Mouse (Mus musculus): Measurements from ENCODE around the gene Capn11. TPM values are rescaled to one million over a fixed set of nuclear protein-coding genes. Genes with fewer than 3 reads are reported as not detected.

The Capn11 gene
- polyA plus RNA-seq, 1 experiment from 2014 or later, result 0.91 TPM

DNA sequence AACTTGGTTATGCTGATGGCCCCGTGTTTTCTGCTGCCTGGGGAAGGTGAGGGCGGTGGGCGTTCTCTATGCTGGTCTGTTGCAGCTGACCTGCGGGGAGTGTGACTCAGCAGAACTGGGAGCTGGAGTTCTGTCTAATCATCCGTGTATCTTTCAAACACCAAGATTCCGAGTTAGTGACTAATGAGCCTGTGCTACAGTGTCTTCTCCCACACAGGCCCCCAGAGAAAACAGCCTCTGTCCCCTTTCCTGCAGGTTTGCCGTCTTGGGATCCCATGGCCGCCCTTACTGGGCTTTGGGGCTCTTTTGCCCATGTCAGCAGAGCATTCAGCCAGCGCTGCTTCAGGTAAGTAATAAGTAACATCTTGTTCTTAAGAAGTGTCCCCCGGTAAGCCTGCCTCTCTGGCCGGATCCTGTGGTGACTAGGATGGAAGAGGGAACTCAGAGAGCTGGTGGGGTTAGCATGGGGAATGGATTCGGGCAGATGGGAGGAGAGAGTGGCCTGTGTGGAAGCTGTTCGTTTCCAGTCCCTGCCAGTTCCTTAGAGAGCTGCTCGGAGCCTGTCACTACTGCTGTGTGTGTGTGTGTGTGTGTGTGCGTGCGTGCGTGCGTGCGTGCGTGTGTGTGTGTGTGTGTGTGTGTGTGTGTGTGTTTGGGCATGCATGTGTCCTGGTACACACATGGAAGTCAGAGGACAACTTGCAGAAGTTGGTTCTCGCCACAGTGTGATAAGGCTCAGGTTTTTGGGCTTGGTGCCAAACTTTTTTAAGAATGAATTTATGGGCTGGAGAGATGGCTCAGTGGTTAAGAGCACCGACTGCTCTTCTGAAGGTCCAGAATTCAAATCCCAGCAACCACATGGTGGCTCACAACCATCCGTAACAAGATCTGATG is 36.3 kb upstream of the Capn11 start:
- H3K4me3 ChIP-seq, result no peak overlapping the region
- peaks cover 18% of the 10 kb centered on the region for H3K36me3 ChIP-seq
- 79% methylated on average over 23 of the region's 23 CpGs for WGBS
- no peak for ATAC-seq (ENCODE audit: insufficient number of reproducible peaks, insufficient read depth, low FRiP score, low TSS enrichment)
- no peak overlapping the region for H3K9ac ChIP-seq
- H3K9me3 ChIP-seq, result no peaks in the 10 kb centered on the region
- H3K27ac ChIP-seq, result no peak overlapping the region
- no peak overlapping the region for H3K4me2 ChIP-seq (replicated peaks)
- H3K4me1 ChIP-seq, result peaks cover 11% of the 10 kb centered on the region; the same call in 1 of the 2 replicates
- no peaks in the 10 kb centered on the region for H3K27me3 ChIP-seq

- no peak overlapping the region for H3K4me2 ChIP-seq (replicated peaks)
- no peaks in the 10 kb centered on the region for H3K9me3 ChIP-seq
- no peak overlapping the region for H3K4me3 ChIP-seq
- no peak overlapping the region for H3K27ac ChIP-seq
- H3K4me1 ChIP-seq, result peaks cover 8% of the 10 kb centered on the region; the same call in 1 of the 2 replicates
- no peak for ATAC-seq (ENCODE audit: insufficient number of reproducible peaks, insufficient read depth, low FRiP score, low TSS enrichment)
- H3K9ac ChIP-seq, result no peak overlapping the region
- H3K36me3 ChIP-seq, result peaks cover 15% of the 10 kb centered on the region
- H3K27me3 ChIP-seq, result no peaks in the 10 kb centered on the region
- 79% methylated on average over 18 of the region's 18 CpGs for WGBS
These were observed 34.9 kb upstream of the Capn11 start for GRCm38 (mm10) chr17:45693812-45694565.

GRCm38 (mm10) chr17:45692159-45692558 is 33.0 kb upstream of the Capn11 start:
- ATAC-seq (ENCODE audit: insufficient number of reproducible peaks, insufficient read depth, low FRiP score, low TSS enrichment), result no peak
- Histone ChIP-seq H3K27me3 (no peaks in the 10 kb centered on the region), H3K9me3 (no peaks in the 10 kb centered on the region), H3K4me1 (peaks cover 15% of the 10 kb centered on the region; the same call in 1 of the 2 replicates), H3K4me3 (no peak overlapping the region), H3K9ac (no peak overlapping the region), H3K4me2 (replicated peaks) (no peak overlapping the region), H3K27ac (no peak overlapping the region), H3K36me3 (0 out of 2 replicates have a peak, but pooled peaks cover 4% of the 10 kb centered on the region)
- WGBS, result 71% methylated on average over 5 of the region's 5 CpGs

- ATAC-seq (ENCODE audit: insufficient number of reproducible peaks, insufficient read depth, low FRiP score, low TSS enrichment), result no peak
- Histone ChIP-seq H3K4me2 (replicated peaks) (no peak overlapping the region), H3K4me1 (peaks cover 20% of the 10 kb centered on the region; the same call in 1 of the 2 replicates), H3K9me3 (no peaks in the 10 kb centered on the region), H3K4me3 (no peak overlapping the region), H3K27ac (no peak overlapping the region), H3K36me3 (no peaks in the 10 kb centered on the region), H3K9ac (no peak overlapping the region), H3K27me3 (no peaks in the 10 kb centered on the region)
- 90% methylated on average over 4 of the region's 4 CpGs for WGBS
These were observed 30.9 kb upstream of the Capn11 start for GRCm38 (mm10) chr17:45690044-45690443.

- ATAC-seq (ENCODE audit: insufficient number of reproducible peaks, insufficient read depth, low FRiP score, low TSS enrichment), result no peak
- H3K9me3 ChIP-seq, result no peaks in the 10 kb centered on the region
- H3K4me2 ChIP-seq (replicated peaks), result no peak overlapping the region
- H3K36me3 ChIP-seq, result no peaks in the 10 kb centered on the region
- H3K4me1 ChIP-seq, result peaks cover 28% of the 10 kb centered on the region
- no peak overlapping the region for H3K27ac ChIP-seq
- 87% methylated on average over 9 of the region's 9 CpGs for WGBS
- H3K27me3 ChIP-seq, result no peaks in the 10 kb centered on the region
- H3K9ac ChIP-seq, result no peak overlapping the region
- H3K4me3 ChIP-seq, result no peak overlapping the region
These were observed 30.0 kb upstream of the Capn11 start for GRCm38 (mm10) chr17:45689120-45689519.

DNA sequence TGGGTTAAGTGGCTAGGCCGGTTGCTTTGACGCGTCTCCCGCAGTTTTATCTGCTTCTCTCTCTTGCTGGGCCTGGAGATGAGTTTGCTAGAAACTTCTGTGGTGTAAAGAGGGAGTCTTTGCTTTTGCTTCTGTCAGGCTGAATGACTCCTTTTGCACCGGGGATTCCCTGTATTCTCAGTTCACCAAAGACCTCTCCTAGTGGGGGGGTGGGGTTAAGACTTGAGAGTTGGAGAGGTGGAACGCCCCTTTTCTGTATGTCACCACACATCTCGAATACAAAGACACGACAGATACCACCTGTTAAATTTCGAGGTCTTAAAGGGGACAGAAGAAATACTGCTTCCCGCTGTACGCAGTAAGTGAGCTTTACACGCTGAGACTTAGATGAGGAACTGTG is 27.6 kb upstream of the Capn11 start, which contains the start of gene Tmem63b:
Gene Tmem63b, minus strand, starts transcription at position 190 of the 400 bp plus-strand sequence.
- no peaks in the 10 kb centered on the region for H3K27me3 ChIP-seq
- H3K9me3 ChIP-seq, result no peaks in the 10 kb centered on the region
- H3K9ac ChIP-seq, result peak within 1 kb of the TSS; percentile 89
- 8% methylated on average over 12 of the region's 12 CpGs for WGBS
- H3K4me2 ChIP-seq (replicated peaks), result peak within 1 kb of the TSS; percentile 74
- ATAC-seq (ENCODE audit: insufficient number of reproducible peaks, insufficient read depth, low FRiP score, low TSS enrichment), result no peak
- H3K4me3 ChIP-seq, result peak within 1 kb of the TSS; percentile 89
- peaks cover 23% of the 10 kb centered on the region for H3K4me1 ChIP-seq
- H3K27ac ChIP-seq, result peak within 1 kb of the TSS; percentile 84
- no peaks in the 10 kb centered on the region for H3K36me3 ChIP-seq

DNA sequence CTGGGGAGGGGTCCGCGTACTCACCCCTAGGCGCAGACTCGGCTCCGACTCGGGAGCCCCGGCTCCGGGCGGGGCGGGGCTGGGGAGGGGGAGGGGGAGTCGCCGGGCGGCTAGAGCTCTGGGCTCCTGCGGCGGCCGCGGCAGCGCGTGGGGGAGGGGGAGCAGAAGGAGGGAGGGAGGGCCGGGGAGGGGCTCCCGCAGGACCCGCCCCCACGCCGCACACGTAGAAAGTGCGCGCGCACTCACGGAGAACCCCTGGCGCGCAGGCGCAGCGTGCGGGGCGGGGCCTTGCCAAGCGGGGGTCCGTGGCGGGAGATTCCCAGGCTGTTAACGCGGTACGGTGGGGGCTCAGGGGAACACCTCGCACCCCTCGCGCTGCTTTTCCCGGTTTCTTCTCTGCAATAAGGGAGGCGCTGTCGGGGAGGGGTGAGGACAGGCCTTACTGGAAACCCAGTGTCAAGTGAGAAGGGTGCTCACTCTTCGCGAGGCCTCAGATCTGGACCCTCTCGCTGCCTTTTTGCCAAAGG is 27.0 kb upstream of the Capn11 start, which contains the start of gene Mrpl14:
Gene Mrpl14, plus strand, starts transcription at position 230 of the 527 bp plus-strand sequence.
- Histone ChIP-seq H3K4me1 (peaks cover 23% of the 10 kb centered on the region), H3K4me3 (peak within 1 kb of the TSS; percentile 89), H3K27ac (peak within 1 kb of the TSS; percentile 84), H3K4me2 (replicated peaks) (peak within 1 kb of the TSS; percentile 74), H3K9me3 (no peaks in the 10 kb centered on the region), H3K27me3 (no peaks in the 10 kb centered on the region), H3K9ac (peak within 1 kb of the TSS; percentile 89), H3K36me3 (no peaks in the 10 kb centered on the region)
- 2% methylated on average over 42 of the region's 50 CpGs for WGBS
- ATAC-seq (ENCODE audit: insufficient number of reproducible peaks, insufficient read depth, low FRiP score, low TSS enrichment), result peak; percentile 80

- under 1% methylated on average over 58 of the region's 58 CpGs for whole genome bisulfite sequencing
- peak; percentile 64 for ATAC-seq (ENCODE audit: insufficient number of reproducible peaks, insufficient read depth, low FRiP score, low TSS enrichment)
These were observed 26.3 kb upstream of the Capn11 start for GRCm38 (mm10) chr17:45685171-45686092.

GRCm38 (mm10) chr17:45684667-45685131 is 25.6 kb upstream of the Capn11 start:
- no peaks in the 10 kb centered on the region for H3K27me3 ChIP-seq
- no peaks in the 10 kb centered on the region for H3K36me3 ChIP-seq
- peak overlapping the region; percentile 74 for H3K4me2 ChIP-seq (replicated peaks)
- 29% methylated on average over 14 of the region's 14 CpGs for WGBS
- H3K9ac ChIP-seq, result peak overlapping the region; percentile 89
- H3K4me1 ChIP-seq, result peaks cover 29% of the 10 kb centered on the region
- ATAC-seq (ENCODE audit: insufficient number of reproducible peaks, insufficient read depth, low FRiP score, low TSS enrichment), result no peak
- peak overlapping the region; percentile 89 for H3K4me3 ChIP-seq
- H3K27ac ChIP-seq, result peak overlapping the region; percentile 77; the same call in 1 of the 2 replicates
- no peaks in the 10 kb centered on the region for H3K9me3 ChIP-seq

More at GRCm38 (mm10) chr17:45685171-45686092, 26.3 kb upstream of the Capn11 start:
- H3K4me3 ChIP-seq, result peak overlapping the region; percentile 89
- peak overlapping the region; percentile 89 for H3K9ac ChIP-seq
- H3K36me3 ChIP-seq, result no peaks in the 10 kb centered on the region
- peak overlapping the region; percentile 77 for H3K27ac ChIP-seq
- peaks cover 29% of the 10 kb centered on the region for H3K4me1 ChIP-seq
- H3K9me3 ChIP-seq, result no peaks in the 10 kb centered on the region
- no peaks in the 10 kb centered on the region for H3K27me3 ChIP-seq
- peak overlapping the region; percentile 74 for H3K4me2 ChIP-seq (replicated peaks)

DNA sequence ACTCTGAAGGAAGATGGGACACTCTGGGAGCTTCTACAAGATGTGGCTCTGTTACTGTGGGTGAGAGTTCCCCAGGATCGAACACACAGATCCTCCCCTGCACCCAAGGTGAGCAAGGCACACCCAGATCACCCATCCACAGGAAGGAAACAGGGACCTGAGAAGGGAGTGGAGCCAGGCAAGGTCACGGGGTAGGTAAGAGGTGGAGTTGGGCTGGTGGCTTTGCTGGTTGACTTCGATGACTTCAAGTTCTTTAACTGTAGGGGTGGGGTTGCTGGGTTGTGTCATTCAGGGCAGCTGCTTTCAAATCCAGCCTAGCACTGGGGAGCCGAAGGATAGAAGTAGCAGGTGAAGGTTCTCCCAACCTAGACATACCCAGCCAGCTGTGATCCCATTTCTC is 23.7 kb upstream of the Capn11 start:
- no peak overlapping the region for H3K9ac ChIP-seq
- no peak for ATAC-seq (ENCODE audit: insufficient number of reproducible peaks, insufficient read depth, low FRiP score, low TSS enrichment)
- H3K27ac ChIP-seq, result no peak overlapping the region
- 0 out of 2 replicates have a peak, but pooled peaks cover 9% of the 10 kb centered on the region for H3K36me3 ChIP-seq
- no peaks in the 10 kb centered on the region for H3K27me3 ChIP-seq
- 90% methylated on average over 4 of the region's 4 CpGs for WGBS
- no peak overlapping the region for H3K4me2 ChIP-seq (replicated peaks)
- H3K9me3 ChIP-seq, result no peaks in the 10 kb centered on the region
- peaks cover 32% of the 10 kb centered on the region for H3K4me1 ChIP-seq
- H3K4me3 ChIP-seq, result no peak overlapping the region

Data from embryonic facial prominence, embryonic 12.5 days (tissue).